Comparison of ENCODE assay signal across 9 mouse cellular contexts in the genomic region with DNA sequence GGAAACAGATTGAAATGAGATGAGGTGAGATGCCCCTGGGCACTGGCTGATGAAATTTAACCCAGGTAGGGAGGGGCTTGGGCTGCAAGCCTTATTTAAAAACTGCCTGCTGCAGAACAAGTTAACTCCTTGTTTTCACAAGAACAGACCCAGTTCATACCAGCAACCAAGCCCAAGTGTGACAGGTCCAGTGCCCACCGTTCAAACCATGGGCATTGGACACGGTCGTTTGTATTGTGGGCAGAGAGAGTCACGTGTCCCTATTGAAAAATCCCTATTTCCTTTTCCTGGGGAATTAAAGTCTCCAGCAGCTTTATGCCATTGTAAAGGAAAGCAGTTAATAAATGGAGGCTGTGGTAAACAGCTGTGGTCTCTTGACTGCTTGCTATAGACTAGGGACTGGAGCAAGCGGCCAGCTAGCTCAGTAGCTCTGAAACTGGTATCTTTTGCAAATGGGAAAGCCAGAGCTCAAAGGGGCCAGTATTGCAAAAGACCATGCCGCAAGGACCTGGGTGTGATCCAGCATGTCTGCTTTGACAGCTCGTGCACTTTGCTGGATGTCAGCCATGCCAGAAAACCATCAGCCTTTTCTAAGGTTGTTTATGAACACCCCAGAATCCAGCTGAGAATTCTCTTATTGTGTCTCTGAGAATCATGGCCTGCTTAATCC.
DNase-seq lines count a peak whose midpoint lies in the region; ATAC-seq lines count a peak whose summit lies in the region.
"Had no signal": no experiment of that assay in that cellular context is flagged by ENCODE, and none has a peak within 500 bp of the region (broad histone marks: within the 10 kb centered on the region; RNA-seq: fewer than 3 reads in every experiment).

No protein-coding gene starts in this region.

- no peak overlapping the region for H3K4me2 ChIP-seq in kidney, embryonic 15.5 days
- H3K4me2 ChIP-seq in embryonic facial prominence, embryonic 12.5 days (replicated peaks) = peak overlapping the region; percentile 3; the same call in 1 of the 2 replicates

- H3K4me1 ChIP-seq in kidney, embryonic 15.5 days = peaks cover 66% of the 10 kb centered on the region
- H3K4me1 ChIP-seq in embryonic facial prominence, embryonic 12.5 days = peaks cover 55% of the 10 kb centered on the region

- 34% methylated on average over 7 of the region's 7 CpGs for WGBS in kidney, embryonic 15.5 days
- 42% methylated on average over 7 of the region's 7 CpGs for WGBS in embryonic facial prominence, embryonic 12.5 days

- 0 out of 2 replicates have a peak, but pooled peaks cover 3% of the 10 kb centered on the region for H3K36me3 ChIP-seq in kidney, embryonic 15.5 days
- no peaks in the 10 kb centered on the region for H3K36me3 ChIP-seq in embryonic facial prominence, embryonic 12.5 days
- H3K36me3 ChIP-seq: G1E had no signal

- peaks cover 5% of the 10 kb centered on the region; the same call in 1 of the 2 replicates for H3K9me3 ChIP-seq in kidney, embryonic 15.5 days (replicated peaks)
- no peaks in the 10 kb centered on the region for H3K9me3 ChIP-seq in embryonic facial prominence, embryonic 12.5 days

- 0 out of 2 replicates have a peak, but pooled peaks have one; percentile 37 for ATAC-seq in kidney, embryonic 15.5 days (replicated peaks; ENCODE audit: low FRiP score)
- ATAC-seq in embryonic facial prominence, embryonic 12.5 days (ENCODE audit: insufficient number of reproducible peaks, insufficient read depth, low FRiP score, low TSS enrichment) = no peak
- ATAC-seq in megakaryocyte progenitor cell, adult 5-6 weeks (replicated peaks; ENCODE audit: poor library complexity) = no peak
- ATAC-seq in granulocyte monocyte progenitor cell, adult 5-6 weeks (replicated peaks; ENCODE audit: poor library complexity, severe bottlenecking) = no peak

- no peaks in the 10 kb centered on the region for H3K27me3 ChIP-seq in kidney, embryonic 15.5 days
- H3K27me3 ChIP-seq in embryonic facial prominence, embryonic 12.5 days = no peaks in the 10 kb centered on the region

- no peak overlapping the region for H3K4me3 ChIP-seq in kidney, embryonic 15.5 days (replicated peaks)
- no peak overlapping the region for H3K4me3 ChIP-seq in embryonic facial prominence, embryonic 12.5 days

- DNase-seq in kidney, postnatal 14 days = no peak
- peak; percentile 46 for DNase-seq in heart, postnatal 4 days
- peak; percentile 84 for DNase-seq in lung, postnatal 10 days
- no peak for DNase-seq in cerebellum, adult 11-12 months

- H3K9ac ChIP-seq in kidney, embryonic 15.5 days = no peak overlapping the region
- H3K9ac ChIP-seq in embryonic facial prominence, embryonic 12.5 days = no peak overlapping the region

- peak overlapping the region; percentile 87 for H3K27ac ChIP-seq in kidney, embryonic 15.5 days
- H3K27ac ChIP-seq in embryonic facial prominence, embryonic 12.5 days = peak overlapping the region; percentile 55; the same call in 1 of the 2 replicates

Comparison
In these comparisons a context has a peak if more than half of its experiments do, and no peak if none do; other contexts are left out.
1. DNase-seq: peak in heart, postnatal 4 days (single experiment) and lung, postnatal 10 days (single experiment); none in kidney, postnatal 14 days (single experiment) and cerebellum, adult 11-12 months (single experiment).